Mouse (Mus musculus) thymus, postnatal 36 days (tissue): ENCODE measurements around the gene Fcnb.

Experiments
- DNase-seq, 2 experiments: peaks; one replicate each; pipeline ENCODE4 v3.0.0; 2022; ENCODE audit warnings: mixed read lengths in 2 of 2

The Fcnb gene

GRCm38 (mm10) chr2:28084768-28085167 is at the start of gene Fcnb:
Gene Fcnb (minus strand): TSS chr2:28084885.
- DNase-seq, result no peak

- DNase-seq, result no peak
Observed at GRCm38 (mm10) chr2:28133833-28134232, 49.1 kb upstream of the Fcnb start.

GRCm38 (mm10) chr2:28132117-28132516 is 47.4 kb upstream of the Fcnb start:
- DNase-seq, result no peak

GRCm38 (mm10) chr2:28126763-28127438 is 42.2 kb upstream of the Fcnb start:
- DNase-seq, result no peak

GRCm38 (mm10) chr2:28123910-28124309 is 39.2 kb upstream of the Fcnb start:
- DNase-seq, result no peak

GRCm38 (mm10) chr2:28121309-28121708 is 36.6 kb upstream of the Fcnb start:
- no peak for DNase-seq

GRCm38 (mm10) chr2:28120342-28120741 is 35.7 kb upstream of the Fcnb start:
- no peak for DNase-seq

- DNase-seq, result no peak
Observed at GRCm38 (mm10) chr2:28118518-28119116, 33.9 kb upstream of the Fcnb start.

- no peak for DNase-seq
Observed at GRCm38 (mm10) chr2:28117490-28118308, 33.0 kb upstream of the Fcnb start.

GRCm38 (mm10) chr2:28108763-28109162 is 24.1 kb upstream of the Fcnb start:
- no peak for DNase-seq

GRCm38 (mm10) chr2:28106002-28106401 is 21.3 kb upstream of the Fcnb start:
- DNase-seq, result no peak

GRCm38 (mm10) chr2:28103653-28104052 is 19.0 kb upstream of the Fcnb start:
- DNase-seq, result no peak

- DNase-seq, result no peak
Observed at GRCm38 (mm10) chr2:28101892-28102291, 17.2 kb upstream of the Fcnb start.

- DNase-seq, result no peak
Observed at GRCm38 (mm10) chr2:28100796-28101483, 16.3 kb upstream of the Fcnb start.

GRCm38 (mm10) chr2:28098547-28099505 is 14.1 kb upstream of the Fcnb start:
- DNase-seq, result no peak

- no peak for DNase-seq
Observed at GRCm38 (mm10) chr2:28096751-28097309, 12.1 kb upstream of the Fcnb start.

- DNase-seq, result no peak
Observed at GRCm38 (mm10) chr2:28092099-28092498, 7.4 kb upstream of the Fcnb start.

GRCm38 (mm10) chr2:28091042-28091441 is 6.4 kb upstream of the Fcnb start:
- no peak for DNase-seq

- DNase-seq, result no peak
Observed at GRCm38 (mm10) chr2:28090299-28091008, 5.8 kb upstream of the Fcnb start.

GRCm38 (mm10) chr2:28089095-28089494 is 4.4 kb upstream of the Fcnb start:
- no peak for DNase-seq

- no peak for DNase-seq
Observed at GRCm38 (mm10) chr2:28086112-28086511, 1.4 kb upstream of the Fcnb start.
